Mouse (Mus musculus) hindbrain, embryonic 16.5 days (tissue): ENCODE data around the gene Pkd1. TPM values are rescaled to one million over a fixed set of nuclear protein-coding genes. Genes with fewer than 3 reads are reported as not detected.

Experiments
- ATAC-seq: fragments of 200-750 bp; cut with Nextera tagmentation; 2 replicates; pipeline ENCODE4 v1.8.0; 2017; ENCODE audit warnings: moderate TSS enrichment, moderate library complexity
- H3K27ac ChIP-seq: fragments of 300-500 bp; sonication (generic); 2 replicates; pipeline ENCODE4 v1.5.1; 2014; ENCODE audit warnings: low read depth, mild to moderate bottlenecking, control low read depth, low read length, moderate library complexity
- H3K27me3 ChIP-seq: fragments of 300-500 bp; sonication (generic); replicated peaks from 2 replicates; pipeline ENCODE4 v1.6.1; 2014; ENCODE audit warnings: low read length; ENCODE audit not compliant: control insufficient read depth, insufficient read depth
- H3K36me3 ChIP-seq: fragments of 300-500 bp; sonication (generic); 2 replicates; pipeline ENCODE4 v1.6.1; 2014; ENCODE audit warnings: mild to moderate bottlenecking, low read length, moderate library complexity, mixed read lengths; ENCODE audit not compliant: control insufficient read depth, insufficient read depth
- H3K4me1 ChIP-seq: fragments of 300-500 bp; sonication (generic); 2 replicates; pipeline ENCODE4 v1.6.1; 2014; ENCODE audit warnings: low read depth, low read length; ENCODE audit not compliant: control insufficient read depth, insufficient read depth
- H3K4me2 ChIP-seq: fragments of 300-500 bp; sonication (generic); 2 replicates; pipeline ENCODE4 v1.6.1; 2014; ENCODE audit warnings: mild to moderate bottlenecking, low read length, control low read depth, moderate library complexity
- H3K4me3 ChIP-seq: fragments of 300-500 bp; sonication (generic); 2 replicates; pipeline ENCODE4 v1.5.1; 2014; ENCODE audit warnings: mild to moderate bottlenecking, low read length, control low read depth, moderate library complexity
- H3K9ac ChIP-seq: fragments of 300-500 bp; sonication (generic); 2 replicates; pipeline ENCODE4 v1.6.1; 2014; ENCODE audit warnings: low read depth, mild to moderate bottlenecking, control low read depth, low read length, moderate library complexity
- H3K9me3 ChIP-seq: fragments of 300-500 bp; sonication (generic); 2 replicates; pipeline ENCODE4 v1.6.1; 2014; ENCODE audit warnings: mild to moderate bottlenecking, low read length, moderate library complexity; ENCODE audit not compliant: control insufficient read depth
- WGBS: fragments of 180-500 bp; shearing (Covaris S2); extraction: QIAGEN DNeasy Blood & Tissue Kit; methylation state at CpG from one replicate; pipeline ENCODE4 v1.1.7; 2014; 5-methylcytosine and 5-hydroxymethylcytosine counted together
- polyA plus RNA-seq: library from polyadenylated mRNA; unstranded; fragments of >200 nt; fragmentation: Nextera tagmentation; extraction: Ambion mirVana; gene quantifications from 2 replicates; pipeline ENCODE4 v1.2.1, GENCODE M21; 2015

Pkd1 gene
- polyA plus RNA-seq, 1 experiment from 2014 or later = 26.8 TPM

- Histone ChIP-seq H3K9ac (no peak overlapping the region), H3K27me3 (no peaks in the 10 kb centered on the region), H3K9me3 (no peaks in the 10 kb centered on the region), H3K4me1 (no peaks in the 10 kb centered on the region), H3K36me3 (peaks cover 68% of the 10 kb centered on the region), H3K4me3 (no peak overlapping the region), H3K4me2 (no peak overlapping the region), H3K27ac (no peak overlapping the region)
- ATAC-seq = no peak
- 93% methylated on average over 5 of the region's 5 CpGs for WGBS
These were observed 42.1 kb downstream of the Pkd1 start for GRCm38 (mm10) chr17:24591695-24592094.

GRCm38 (mm10) chr17:24593248-24593647 lies 43.6 kb downstream of the Pkd1 start:
- no peak overlapping the region for H3K27ac ChIP-seq
- no peak overlapping the region for H3K9ac ChIP-seq
- no peaks in the 10 kb centered on the region for H3K27me3 ChIP-seq
- 94% methylated on average over 5 of the region's 5 CpGs for WGBS
- no peak for ATAC-seq
- no peaks in the 10 kb centered on the region for H3K9me3 ChIP-seq
- no peaks in the 10 kb centered on the region for H3K4me1 ChIP-seq
- H3K36me3 ChIP-seq = peaks cover 69% of the 10 kb centered on the region
- H3K4me2 ChIP-seq = no peak overlapping the region
- no peak overlapping the region for H3K4me3 ChIP-seq

GRCm38 (mm10) chr17:24593992-24594890 lies 44.6 kb downstream of the Pkd1 start:
- Histone ChIP-seq H3K9ac (no peak overlapping the region), H3K27ac (no peak overlapping the region), H3K4me3 (no peak overlapping the region), H3K4me2 (no peak overlapping the region), H3K4me1 (no peaks in the 10 kb centered on the region), H3K36me3 (peaks cover 70% of the 10 kb centered on the region), H3K9me3 (no peaks in the 10 kb centered on the region), H3K27me3 (no peaks in the 10 kb centered on the region)
- 94% methylated on average over 26 of the region's 26 CpGs for WGBS
- ATAC-seq = no peak

- WGBS = 72% methylated on average over 17 of the region's 17 CpGs
- H3K36me3 ChIP-seq = peaks cover 77% of the 10 kb centered on the region
- H3K27ac ChIP-seq = 0 out of 2 replicates have a peak overlapping the region, but pooled peaks have one; percentile 20
- H3K9me3 ChIP-seq = no peaks in the 10 kb centered on the region
- no peak overlapping the region for H3K9ac ChIP-seq
- ATAC-seq = no peak
- H3K4me1 ChIP-seq = no peaks in the 10 kb centered on the region
- no peak overlapping the region for H3K4me2 ChIP-seq
- no peak overlapping the region for H3K4me3 ChIP-seq
- no peaks in the 10 kb centered on the region for H3K27me3 ChIP-seq
These were observed 45.8 kb downstream of the Pkd1 start for GRCm38 (mm10) chr17:24595126-24596072.

GRCm38 (mm10) chr17:24596073-24596466 lies 46.4 kb downstream of the Pkd1 start:
- Histone ChIP-seq H3K4me3 (no peak overlapping the region), H3K27me3 (no peaks in the 10 kb centered on the region), H3K4me2 (no peak overlapping the region), H3K4me1 (no peaks in the 10 kb centered on the region), H3K36me3 (peaks cover 70% of the 10 kb centered on the region), H3K9me3 (no peaks in the 10 kb centered on the region), H3K9ac (no peak overlapping the region), H3K27ac (no peak overlapping the region)
- ATAC-seq = no peak
- 82% methylated on average over 5 of the region's 5 CpGs for WGBS

GRCm38 (mm10) chr17:24596471-24597183 lies 47.0 kb downstream of the Pkd1 start:
- no peaks in the 10 kb centered on the region for H3K27me3 ChIP-seq
- H3K9ac ChIP-seq = no peak overlapping the region
- H3K9me3 ChIP-seq = no peaks in the 10 kb centered on the region
- no peak overlapping the region for H3K4me3 ChIP-seq
- H3K36me3 ChIP-seq = peaks cover 68% of the 10 kb centered on the region
- ATAC-seq = no peak
- no peak overlapping the region for H3K27ac ChIP-seq
- no peak overlapping the region for H3K4me2 ChIP-seq
- no peaks in the 10 kb centered on the region for H3K4me1 ChIP-seq
- 84% methylated on average over 19 of the region's 19 CpGs for WGBS

GRCm38 (mm10) chr17:24597989-24598388 lies 48.4 kb downstream of the Pkd1 start:
- ATAC-seq = no peak
- Histone ChIP-seq H3K4me3 (no peak overlapping the region), H3K27ac (no peak overlapping the region), H3K36me3 (peaks cover 77% of the 10 kb centered on the region), H3K27me3 (no peaks in the 10 kb centered on the region), H3K4me2 (no peak overlapping the region), H3K4me1 (no peaks in the 10 kb centered on the region), H3K9ac (no peak overlapping the region), H3K9me3 (no peaks in the 10 kb centered on the region)
- WGBS = 92% methylated on average over 3 of the region's 3 CpGs

- Histone ChIP-seq H3K4me2 (no peak overlapping the region), H3K36me3 (peaks cover 68% of the 10 kb centered on the region), H3K4me1 (no peaks in the 10 kb centered on the region), H3K4me3 (no peak overlapping the region), H3K27ac (no peak overlapping the region), H3K27me3 (no peaks in the 10 kb centered on the region), H3K9me3 (no peaks in the 10 kb centered on the region), H3K9ac (no peak overlapping the region)
- ATAC-seq = no peak
- 91% methylated on average over 4 of the region's 4 CpGs for WGBS
These were observed 50.9 kb downstream of the Pkd1 start for GRCm38 (mm10) chr17:24600502-24600901.
